13 mouse cellular contexts compared by ENCODE assay signal in genomic region chr2:77263477-77264435, GRCm38 (mm10). TPM values are rescaled to one million over a fixed set of nuclear protein-coding genes. Genes with fewer than 3 reads are reported as not detected.
DNase-seq lines count a peak whose midpoint lies in the region; ATAC-seq and TF ChIP-seq lines count a peak whose summit lies in the region.
"Had no signal": no experiment of that assay in that cellular context is flagged by ENCODE, and none has a peak within 500 bp of the region (broad histone marks: within the 10 kb centered on the region; RNA-seq: fewer than 3 reads in every experiment).

No protein-coding gene starts in this region.

- no peak; the same call in 1 of the 2 replicates for ATAC-seq in kidney, embryonic 16.5 days (ENCODE audit: low FRiP score, low TSS enrichment)
- ATAC-seq: liver, embryonic 12.5 days had no signal

- TF ChIP-seq POLR2A in brain, embryonic 14.5 days (IDR thresholded peaks at IDR 0.05; ENCODE audit: borderline replicate concordance, extremely low read depth, insufficient read depth, insufficient read length, poor library complexity, severe bottlenecking), result no peak

- peak overlapping the region; percentile 15; the same call in 1 of the 2 replicates for H3K27ac ChIP-seq in kidney, embryonic 16.5 days (ENCODE audit: low read length)
- H3K27ac ChIP-seq in embryonic facial prominence, embryonic 10.5 days (replicated peaks), result no peak overlapping the region
- H3K27ac ChIP-seq: liver, embryonic 12.5 days; midbrain, embryonic 10.5 days had no signal

- H3K9ac ChIP-seq in kidney, embryonic 16.5 days (replicated peaks; ENCODE audit: low read length), result no peak overlapping the region
- H3K9ac ChIP-seq: liver, embryonic 12.5 days had no signal

- peak; percentile 34 for DNase-seq in embryo, embryonic 10 days (ENCODE audit: low spot score)
- no peak for DNase-seq in embryo, embryonic 9.5 days (ENCODE audit: extremely low spot score)
- DNase-seq in kidney, adult 11 months, result no peak
- peak; percentile 36 for DNase-seq in brain, embryonic 14.5 days (ENCODE audit: low read depth)
- DNase-seq in embryonic facial prominence, embryonic 10.5 days (ENCODE audit: low spot score), result peak; percentile 38
- DNase-seq in urinary bladder, adult 2 months (ENCODE audit: low spot score), result no peak
- DNase-seq in right cerebral cortex, postnatal 25 days, result no peak
- DNase-seq: adrenal gland, adult 2 months; embryo, embryonic 11 days; heart, postnatal 36 days had no signal

- no peaks in the 10 kb centered on the region for H3K36me3 ChIP-seq in kidney, embryonic 16.5 days (ENCODE audit: insufficient read depth, low read length)
- no peaks in the 10 kb centered on the region for H3K36me3 ChIP-seq in embryonic facial prominence, embryonic 10.5 days (replicated peaks)
- H3K36me3 ChIP-seq: liver, embryonic 12.5 days; midbrain, embryonic 10.5 days had no signal

- 50% methylated on average over 11 of the region's 11 CpGs for WGBS in kidney, embryonic 16.5 days
- WGBS in embryonic facial prominence, embryonic 10.5 days, result 62% methylated on average over 11 of the region's 11 CpGs

- no peaks in the 10 kb centered on the region for H3K9me3 ChIP-seq in kidney, embryonic 16.5 days (ENCODE audit: low read length)
- H3K9me3 ChIP-seq in embryonic facial prominence, embryonic 10.5 days, result no peaks in the 10 kb centered on the region
- H3K9me3 ChIP-seq: liver, embryonic 12.5 days; midbrain, embryonic 10.5 days had no signal

- no peak overlapping the region for H3K4me2 ChIP-seq in kidney, embryonic 16.5 days (replicated peaks; ENCODE audit: low read depth, low read length)
- H3K4me2 ChIP-seq: liver, embryonic 12.5 days had no signal

- H3K4me1 ChIP-seq in kidney, embryonic 16.5 days (ENCODE audit: insufficient read depth, low read length), result peaks cover 45% of the 10 kb centered on the region
- H3K4me1 ChIP-seq in embryonic facial prominence, embryonic 10.5 days, result peaks cover 33% of the 10 kb centered on the region
- H3K4me1 ChIP-seq: liver, embryonic 12.5 days had no signal

- H3K4me3 ChIP-seq in kidney, embryonic 16.5 days (ENCODE audit: low read length), result no peak overlapping the region
- H3K4me3 ChIP-seq in embryonic facial prominence, embryonic 10.5 days, result no peak overlapping the region
- H3K4me3 ChIP-seq: liver, embryonic 12.5 days; midbrain, embryonic 10.5 days had no signal

- TF ChIP-seq CTCF in brain, embryonic 14.5 days (IDR thresholded peaks at IDR 0.05; ENCODE audit: borderline replicate concordance, extremely low read depth, insufficient read depth, insufficient read length), result 0 out of 2 replicates have a peak, but pooled peaks have one; percentile 3

- no peaks in the 10 kb centered on the region for H3K27me3 ChIP-seq in kidney, embryonic 16.5 days (ENCODE audit: insufficient read depth, low read length)
- H3K27me3 ChIP-seq in embryonic facial prominence, embryonic 10.5 days (replicated peaks; ENCODE audit: low read depth, poor library complexity, severe bottlenecking), result no peaks in the 10 kb centered on the region
- H3K27me3 ChIP-seq: liver, embryonic 12.5 days had no signal

RNA-seq across cellular contexts. Expression of gene Sestd1, which starts 16.6 kb away (rescaled TPM):
- 30.0 TPM in 2 replicates for polyA plus RNA-seq in kidney, embryonic 16.5 days (2015; fragmentation: Nextera tagmentation; extraction: Ambion mirVana)
- polyA plus RNA-seq in brain, embryonic 14.5 days (2012; rRNA removed), result 46.6 and 60.2 TPM in 2 replicates
- 23.0 and 25.0 TPM in 2 replicates for polyA plus RNA-seq in embryonic facial prominence, embryonic 10.5 days (2016; fragmentation: Nextera tagmentation; extraction: Ambion mirVana)
- polyA plus RNA-seq in urinary bladder, adult 2 months (2012; rRNA removed), result 19.1 and 21.2 TPM in 2 replicates

Comparison
In these comparisons a context has a peak if more than half of its experiments do, and no peak if none do; other contexts are left out.
1. DNase-seq: peak in embryo, embryonic 10 days (single experiment), brain, embryonic 14.5 days (single experiment) and embryonic facial prominence, embryonic 10.5 days (single experiment); none in embryo, embryonic 9.5 days (single experiment), kidney, adult 11 months (single experiment), urinary bladder, adult 2 months (single experiment) and right cerebral cortex, postnatal 25 days (single experiment).